Mouse (Mus musculus) monocyte, adult 5-6 weeks (primary cell): ENCODE results near the gene Tusc2. TPM values are rescaled to one million over a fixed set of nuclear protein-coding genes. Genes with fewer than 3 reads are reported as not detected.

Source experiments
- ATAC-seq: fragments of 153-309, 156-312 bp; replicated peaks from 2 replicates; pipeline ENCODE4 v1.8.0; 2017; ENCODE audit warnings: mild to moderate bottlenecking; ENCODE audit not compliant: low TSS enrichment, insufficient number of reproducible peaks, severe bottlenecking, poor library complexity, low FRiP score
- total RNA-seq: library from RNA; stranded (forward); fragments of 200-1000, 200-491, 200-594 nt; gene quantifications from 3 replicates; pipeline ENCODE4 v1.2.3, GENCODE M21; 2017

Gene Tusc2
- 16.0 to 23.9 TPM (median 21.4 TPM) in 3 replicates for total RNA-seq

- peak; percentile 96 for ATAC-seq
Measured at GRCm38 (mm10) chr9:107563029-107563581, at the start of gene Tusc2. TSS of gene Tusc2 (plus strand) at chr9:107563255.

DNA sequence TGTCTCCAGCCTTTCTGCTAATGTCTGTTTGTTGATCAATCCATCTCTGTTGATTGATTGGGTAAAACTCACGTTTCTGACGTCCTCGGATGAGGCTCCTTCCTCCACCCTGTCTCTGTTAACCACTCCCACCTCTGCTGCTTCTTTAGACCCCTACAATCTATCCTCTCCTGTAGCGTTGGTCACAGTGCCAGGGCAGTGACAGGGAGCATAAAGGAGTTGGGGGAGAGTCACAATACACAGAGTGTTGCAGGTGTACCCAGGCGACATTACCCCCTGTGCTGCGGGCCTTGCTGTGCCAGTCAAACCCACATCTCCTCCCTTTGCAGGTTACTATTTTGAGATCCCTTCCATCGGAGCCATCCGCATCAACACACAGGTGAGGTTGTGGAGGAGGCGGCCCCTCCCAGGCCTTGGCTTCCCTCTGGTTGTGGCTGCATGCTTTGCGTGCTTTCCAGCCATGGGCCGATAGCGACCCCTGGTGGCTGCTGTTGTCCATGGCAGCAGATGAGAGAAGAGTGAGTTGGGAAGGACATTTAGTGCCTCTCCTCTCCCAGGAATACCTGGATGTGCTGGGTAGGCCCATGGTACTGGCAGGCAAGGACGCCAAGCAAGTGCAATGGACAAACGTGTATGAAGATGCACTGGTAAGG lies 48.6 kb upstream of the Tusc2 start:
- peak; percentile 66 for ATAC-seq

GRCm38 (mm10) chr9:107520331-107520730 lies 42.7 kb upstream of the Tusc2 start:
- no peak for ATAC-seq

- no peak for ATAC-seq
Measured at GRCm38 (mm10) chr9:107521190-107521589, 41.9 kb upstream of the Tusc2 start.

GRCm38 (mm10) chr9:107521711-107522399 lies 41.2 kb upstream of the Tusc2 start:
- no peak for ATAC-seq

DNA sequence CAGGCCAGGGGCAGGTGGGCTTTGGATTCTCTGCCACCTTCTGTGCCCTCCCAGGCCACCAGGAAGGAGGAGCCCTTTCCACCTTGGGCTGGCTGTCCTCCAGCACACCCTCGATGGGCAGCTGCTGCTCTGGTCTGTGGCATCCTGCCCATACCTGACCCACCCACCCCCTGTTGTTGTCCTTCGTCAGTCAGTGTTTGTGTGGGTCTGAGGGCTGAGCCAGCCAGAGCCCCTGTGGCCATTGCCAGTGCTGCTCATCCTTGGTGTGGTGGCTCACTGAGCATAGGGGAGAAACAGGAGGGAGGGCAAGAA lies 40.7 kb upstream of the Tusc2 start:
- no peak for ATAC-seq

DNA sequence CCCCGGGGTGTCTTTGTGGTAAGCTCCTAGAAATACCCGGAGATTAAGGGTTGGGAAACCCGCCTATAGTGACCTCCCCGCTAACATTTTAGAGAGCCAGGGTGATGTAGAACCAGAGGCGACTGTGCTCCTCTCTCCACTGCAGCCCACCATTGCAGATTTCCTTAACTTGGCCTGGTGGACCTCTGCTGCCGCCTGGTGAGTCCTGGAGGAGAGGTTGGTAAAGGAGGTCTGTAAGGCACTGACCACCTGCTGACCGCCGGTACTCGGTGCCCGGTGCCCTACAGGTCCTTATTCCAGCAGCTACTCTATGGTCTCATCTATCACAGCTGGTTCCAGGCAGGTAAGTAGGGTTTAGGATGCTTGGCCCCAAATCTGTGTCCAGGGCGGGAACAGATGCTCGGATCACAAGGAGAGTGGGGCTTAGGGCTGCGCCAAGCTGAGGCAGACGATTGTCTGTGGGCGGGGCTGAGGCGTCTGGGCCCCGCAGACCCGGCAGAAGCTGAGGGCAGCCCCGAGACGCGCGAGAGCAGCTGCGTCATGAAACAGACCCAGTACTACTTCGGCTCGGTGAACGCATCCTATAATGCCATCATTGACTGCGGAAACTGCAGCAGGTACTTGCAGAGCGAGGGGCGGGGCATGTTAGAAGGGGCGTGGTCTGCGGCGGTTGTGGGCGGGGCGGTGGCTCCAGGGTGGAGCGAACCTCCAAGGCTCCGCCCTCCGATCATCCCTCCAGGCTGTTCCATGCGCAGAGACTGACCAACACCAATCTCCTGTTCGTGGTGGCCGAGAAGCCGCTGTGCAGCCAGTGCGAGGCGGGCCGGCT lies 36.6 kb upstream of the Tusc2 start:
- 0 out of 2 replicates have a peak, but pooled peaks have one; percentile 19 for ATAC-seq

- ATAC-seq, result peak; percentile 94
Measured at GRCm38 (mm10) chr9:107533791-107534407, 29.2 kb upstream of the Tusc2 start, which contains the start of gene Tmem115. TSS of gene Tmem115 (plus strand) at chr9:107533945.

- ATAC-seq, result no peak
Measured at GRCm38 (mm10) chr9:107534408-107535202, 28.4 kb upstream of the Tusc2 start.

GRCm38 (mm10) chr9:107538231-107538630 lies 24.8 kb upstream of the Tusc2 start:
- no peak for ATAC-seq

- ATAC-seq, result no peak
Measured at GRCm38 (mm10) chr9:107538711-107539110, 24.3 kb upstream of the Tusc2 start.

- ATAC-seq, result no peak
Measured at GRCm38 (mm10) chr9:107539940-107540339, 23.1 kb upstream of the Tusc2 start.

GRCm38 (mm10) chr9:107540420-107540819 lies 22.6 kb upstream of the Tusc2 start:
- ATAC-seq, result no peak

DNA sequence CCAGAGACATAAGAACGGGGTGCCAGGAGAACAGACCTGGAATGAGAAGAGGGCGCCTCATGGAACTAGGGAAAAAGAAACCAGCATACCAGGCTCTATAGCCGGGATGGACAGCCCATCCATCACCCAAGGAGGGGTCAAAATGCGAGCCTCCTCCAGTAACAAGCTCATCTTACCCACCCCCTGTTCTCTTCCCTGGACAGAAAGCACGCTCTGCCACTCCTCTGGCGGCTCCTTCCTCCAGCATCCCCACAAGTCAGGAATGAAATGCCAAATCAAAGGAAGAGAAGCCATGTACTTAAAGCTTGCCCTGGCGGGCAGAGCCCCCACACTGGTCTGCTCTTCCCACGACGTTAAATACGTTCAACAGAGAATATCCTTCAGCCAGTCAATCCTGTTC lies 22.1 kb upstream of the Tusc2 start:
- ATAC-seq, result no peak

- peak; percentile 82 for ATAC-seq
Measured at GRCm38 (mm10) chr9:107541474-107542351, 21.3 kb upstream of the Tusc2 start, which contains the start of the genes Cyb561d2 and Nprl2. TSS of gene Cyb561d2 (minus strand) at chr9:107542193. TSS of gene Nprl2 (plus strand) at chr9:107542226.

- ATAC-seq, result no peak
Measured at GRCm38 (mm10) chr9:107542352-107542686, 20.7 kb upstream of the Tusc2 start.

- ATAC-seq, result no peak
Measured at GRCm38 (mm10) chr9:107542721-107543120, 20.3 kb upstream of the Tusc2 start.
